Mouse (Mus musculus) liver, adult 2 months (tissue): ENCODE data around the gene Bag2. TPM values are rescaled to one million over a fixed set of nuclear protein-coding genes. Genes with fewer than 3 reads are reported as not detected.

Experiments
- DNase-seq: peaks from one replicate; pipeline ENCODE4 v3.0.0-alpha.2; 2011; ENCODE audit warnings: low read depth, low spot score; ENCODE audit errors: extremely low read depth
- H3K27ac ChIP-seq: fragments of 200-500 bp; replicated peaks from 2 replicates; pipeline ENCODE4 v1.5.1; 2012; ENCODE audit warnings: low read depth, mild to moderate bottlenecking, control low read depth, inconsistent platforms, low read length; ENCODE audit not compliant: insufficient read depth
- H3K27me3 ChIP-seq: fragments of 200-500 bp; 2 replicates; pipeline ENCODE4 v1.6.1; 2012; ENCODE audit warnings: mild to moderate bottlenecking, moderate library complexity, low read length, inconsistent platforms; ENCODE audit not compliant: control insufficient read depth, insufficient read depth
- H3K36me3 ChIP-seq: fragments of 200-500 bp; 2 replicates; pipeline ENCODE4 v1.6.1; 2012; ENCODE audit warnings: low read length, inconsistent platforms; ENCODE audit not compliant: control insufficient read depth, insufficient read depth
- H3K4me1 ChIP-seq: fragments of 200-500 bp; 2 replicates; pipeline ENCODE4 v1.6.1; 2011; ENCODE audit warnings: low read length; ENCODE audit not compliant: control insufficient read depth, insufficient read depth
- H3K4me3 ChIP-seq: fragments of 200-500 bp; 2 replicates; pipeline ENCODE4 v1.5.1; 2011; ENCODE audit warnings: low read depth, mild to moderate bottlenecking, control low read depth, low read length, moderate library complexity; ENCODE audit not compliant: insufficient read depth
- H3K79me2 ChIP-seq: fragments of 200-500 bp; 2 replicates; pipeline ENCODE4 v1.6.1; 2012; ENCODE audit warnings: inconsistent platforms, mild to moderate bottlenecking, low read length, moderate library complexity; ENCODE audit not compliant: control insufficient read depth, insufficient read depth
- H3K9ac ChIP-seq: fragments of 200-500 bp; 2 replicates; pipeline ENCODE4 v1.6.1; 2012; ENCODE audit warnings: low read depth, mild to moderate bottlenecking, control low read depth, inconsistent platforms, low read length
- CTCF ChIP-seq: fragments of 200-500 bp; IDR thresholded peaks from 2 replicates; pipeline ENCODE4 v1.5.1; 2011; ENCODE audit warnings: low read depth, low read length, control low read depth
- POLR2A ChIP-seq: fragments of 200-500 bp; IDR thresholded peaks from 2 replicates; pipeline ENCODE4 v1.6.1; 2011; ENCODE audit warnings: low read length, control low read depth; ENCODE audit not compliant: insufficient read depth; ENCODE audit errors: extremely low read depth
- WGBS: fragments of 180-500 bp; shearing (Covaris S2); methylation state at CpG from one replicate; pipeline ENCODE4 v1.1.7; 2018; 5-methylcytosine and 5-hydroxymethylcytosine counted together
- polyA plus RNA-seq: library from polyadenylated mRNA; depleted of rRNA; stranded (reverse); fragments of >200 nt; gene quantifications from 2 replicates; pipeline ENCODE4 v1.2.3, GENCODE M21; 2012
- total RNA-seq: library from RNA; depleted of rRNA; stranded (reverse); fragments of >200 nt; gene quantifications from 2 replicates; pipeline ENCODE4 v1.2.3, GENCODE M21; 2014

The Bag2 gene
- total and polyA plus RNA-seq, 2 experiments, result 2.1 to 5.9 TPM

DNA sequence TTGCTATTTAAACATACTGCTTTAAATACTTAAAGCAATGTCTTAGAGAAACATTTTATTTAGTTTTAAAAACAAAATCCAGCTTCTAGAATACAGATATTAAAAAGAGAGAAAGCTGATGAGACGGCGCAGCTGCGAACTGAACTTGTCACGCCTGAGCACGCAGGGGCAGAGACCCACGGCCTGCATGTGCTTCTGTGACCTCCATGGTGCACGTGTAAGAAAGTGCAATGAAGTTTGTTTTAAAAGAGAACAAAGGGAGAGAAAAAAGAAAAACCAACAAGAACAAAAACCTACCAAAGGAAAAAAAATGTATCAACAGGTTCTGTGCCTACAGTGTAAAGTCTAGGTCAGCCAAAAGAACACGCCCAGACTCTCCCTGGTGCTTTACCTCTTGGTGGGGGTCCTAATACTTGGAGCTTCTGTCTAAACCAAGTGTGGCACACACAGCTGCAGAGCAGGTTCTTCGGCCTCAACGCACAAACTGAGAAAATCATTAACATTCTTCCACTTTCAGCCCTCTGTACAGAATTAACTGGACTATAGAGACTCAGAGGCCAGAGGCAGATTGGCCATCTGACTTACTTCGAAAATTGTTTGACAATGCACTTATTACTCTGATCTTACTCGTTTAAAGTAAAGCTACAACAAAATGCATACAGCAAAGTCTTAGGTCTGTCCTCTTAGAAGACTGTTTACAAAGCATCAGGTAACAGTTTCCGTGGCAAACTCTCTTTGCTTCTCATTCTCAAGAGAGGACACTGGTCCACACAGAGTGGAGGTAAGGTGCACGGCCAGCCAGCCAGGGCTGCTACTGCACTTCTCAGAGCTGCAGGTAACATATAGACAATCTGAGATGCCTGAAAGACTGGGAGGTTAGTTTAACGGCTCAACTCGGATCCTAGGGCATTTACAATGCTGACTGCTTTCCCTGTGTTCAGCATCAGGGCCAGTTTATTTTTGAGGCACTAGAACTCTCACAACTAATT is 9.2 kb upstream of the Bag2 start:
- H3K27ac ChIP-seq, result no peak overlapping the region
- DNase-seq, result no peak

DNA sequence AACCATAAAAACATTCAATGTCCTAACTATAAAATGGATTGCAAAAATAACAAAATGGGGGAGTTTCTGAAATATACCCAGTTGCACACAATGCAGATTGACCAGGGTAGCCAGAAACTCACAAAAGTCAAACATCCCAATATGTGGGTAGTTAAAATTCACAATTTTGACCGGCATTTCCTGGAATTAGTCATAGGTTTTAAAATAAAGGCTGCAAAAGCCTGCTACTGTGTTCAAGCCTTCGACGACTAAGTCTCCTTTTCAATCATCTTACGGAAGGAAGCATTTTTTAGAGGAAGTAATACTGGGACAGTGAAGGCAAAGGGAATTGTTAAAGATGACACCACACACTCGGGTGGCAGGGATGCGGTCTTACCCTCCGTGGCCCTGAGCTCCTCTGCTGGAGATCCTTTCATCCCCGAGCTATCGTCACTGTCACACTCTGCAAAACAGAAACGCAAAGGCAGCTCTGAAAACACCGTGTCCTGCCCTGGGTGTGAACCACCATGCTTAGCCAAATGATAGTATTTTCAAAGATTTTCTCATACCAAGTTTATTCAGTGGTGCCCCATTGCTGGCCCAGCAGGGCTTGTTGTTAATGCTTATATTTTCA is 8.0 kb upstream of the Bag2 start:
- DNase-seq, result no peak
- no peak for TF ChIP-seq CTCF
- Histone ChIP-seq H3K4me3 (no peak overlapping the region), H3K4me1 (peaks cover 5% of the 10 kb centered on the region), H3K36me3 (peaks cover 23% of the 10 kb centered on the region), H3K9ac (no peak overlapping the region), H3K27me3 (no peaks in the 10 kb centered on the region), H3K79me2 (no peaks in the 10 kb centered on the region), H3K27ac (no peak overlapping the region)
- 93% methylated on average over 11 of the region's 11 CpGs for WGBS

More for the DNA sequence above, 9.2 kb upstream of the Bag2 start:
- H3K9ac ChIP-seq, result no peak overlapping the region
- peaks cover 28% of the 10 kb centered on the region for H3K36me3 ChIP-seq
- TF ChIP-seq CTCF (no peak), POLR2A (no peak)
- H3K4me3 ChIP-seq, result no peak overlapping the region
- 90% methylated on average over 16 of the region's 16 CpGs for WGBS
- H3K27me3 ChIP-seq, result no peaks in the 10 kb centered on the region
- H3K4me1 ChIP-seq, result peaks cover 5% of the 10 kb centered on the region
- no peaks in the 10 kb centered on the region for H3K79me2 ChIP-seq

DNA sequence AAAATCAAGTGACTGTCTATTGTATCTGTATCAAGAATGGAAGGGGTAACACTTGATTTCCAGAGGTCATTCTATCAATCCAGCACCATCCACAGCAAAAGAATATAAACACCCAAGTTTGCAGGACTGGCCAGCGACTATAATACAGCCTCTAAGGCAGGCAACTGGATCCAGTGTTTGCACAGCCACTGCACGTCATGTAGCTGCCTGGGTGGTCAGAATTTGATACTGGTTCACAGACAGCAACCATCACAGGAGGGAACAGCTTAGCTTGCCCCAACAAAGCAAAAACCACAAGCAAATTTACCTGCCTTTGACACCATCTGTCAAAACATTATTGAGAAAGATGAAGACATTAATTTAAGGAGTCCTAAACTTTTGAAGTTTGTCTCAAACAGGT is 6.2 kb upstream of the Bag2 start:
- Histone ChIP-seq H3K4me3 (no peak overlapping the region), H3K27ac (no peak overlapping the region), H3K9ac (no peak overlapping the region), H3K36me3 (peaks cover 13% of the 10 kb centered on the region), H3K79me2 (no peaks in the 10 kb centered on the region), H3K27me3 (no peaks in the 10 kb centered on the region), H3K4me1 (peaks cover 5% of the 10 kb centered on the region)
- 93% methylated on average over 2 of the region's 2 CpGs for WGBS
- no peak for DNase-seq
- no peak for TF ChIP-seq CTCF

DNA sequence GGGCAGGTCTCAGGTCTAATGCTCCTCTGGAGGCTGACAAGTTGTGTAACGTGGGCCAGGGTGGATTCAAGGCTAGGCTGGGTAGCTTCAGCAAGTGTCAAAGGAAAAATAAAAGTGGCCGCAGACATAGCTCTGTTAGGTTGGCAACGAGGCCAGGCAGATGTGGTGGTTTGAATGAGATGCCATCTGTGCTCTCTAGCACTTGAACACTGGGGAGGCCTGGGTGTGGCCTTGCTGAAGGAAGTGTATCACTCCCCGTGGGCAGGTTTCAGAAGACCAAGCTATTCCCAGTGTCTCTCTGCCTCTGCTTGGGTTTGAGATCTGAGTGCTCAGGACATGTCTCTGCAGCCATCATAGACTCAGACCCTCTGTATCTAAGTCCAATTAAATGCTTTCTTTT is 893 bp upstream of the Bag2 start:
- Histone ChIP-seq H3K79me2 (no peaks in the 10 kb centered on the region), H3K27ac (no peak overlapping the region), H3K4me1 (no peaks in the 10 kb centered on the region; the same call in 1 of the 2 replicates), H3K4me3 (no peak overlapping the region), H3K27me3 (no peaks in the 10 kb centered on the region), H3K36me3 (peaks cover 2% of the 10 kb centered on the region; the same call in 1 of the 2 replicates), H3K9ac (no peak overlapping the region)
- no peak for DNase-seq
- TF ChIP-seq POLR2A (no peak), CTCF (no peak)
- WGBS, result 76% methylated on average over 4 of the region's 4 CpGs

DNA sequence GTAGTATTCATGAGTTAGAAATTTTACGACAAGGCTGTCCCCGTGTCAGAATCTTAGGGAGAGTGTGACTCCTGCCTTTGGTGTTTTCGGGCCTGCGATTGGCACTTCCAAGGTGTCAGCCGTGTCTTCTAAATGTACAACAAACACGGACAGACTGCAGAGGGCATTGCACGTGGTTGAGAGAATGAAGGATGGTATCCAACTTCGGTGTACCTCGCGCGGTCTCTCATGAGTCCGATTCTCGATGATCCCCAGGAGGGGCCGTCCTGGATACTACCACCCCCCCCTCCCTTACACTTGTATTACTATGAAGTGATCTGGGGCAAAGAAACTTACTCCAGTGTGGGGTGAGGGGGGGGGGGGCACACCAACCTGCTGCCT is 572 bp downstream of the Bag2 start:
- peak overlapping the region; percentile 66 for H3K4me3 ChIP-seq
- no peaks in the 10 kb centered on the region for H3K79me2 ChIP-seq
- H3K4me1 ChIP-seq, result no peaks in the 10 kb centered on the region; the same call in 1 of the 2 replicates
- 4% methylated on average over 14 of the region's 14 CpGs for WGBS
- peak; percentile 40 for DNase-seq
- H3K27ac ChIP-seq, result no peak overlapping the region
- TF ChIP-seq CTCF, result no peak
- no peaks in the 10 kb centered on the region for H3K27me3 ChIP-seq
- H3K36me3 ChIP-seq, result no peaks in the 10 kb centered on the region; the same call in 1 of the 2 replicates
- H3K9ac ChIP-seq, result peak overlapping the region; percentile 66
